Mouse (Mus musculus) thymus, adult 2 months (tissue): Measurements from ENCODE around the gene Pabpn1l.

Experiments used
- CTCF ChIP-seq: fragments of 200-500 bp; IDR thresholded peaks from 2 replicates; pipeline ENCODE4 v1.5.1; 2012; ENCODE audit warnings: mild to moderate bottlenecking, control low read depth, low read length, moderate library complexity, borderline replicate concordance; ENCODE audit not compliant: control insufficient read depth, poor library complexity, insufficient read depth; ENCODE audit errors: extremely low read depth
- POLR2A ChIP-seq: fragments of 200-500 bp; IDR thresholded peaks from 2 replicates; pipeline ENCODE4 v1.6.1; 2012; ENCODE audit warnings: mild to moderate bottlenecking, low read length, control low read depth, moderate library complexity; ENCODE audit not compliant: control insufficient read depth, poor library complexity, insufficient read depth; ENCODE audit errors: extremely low read depth

DNA sequence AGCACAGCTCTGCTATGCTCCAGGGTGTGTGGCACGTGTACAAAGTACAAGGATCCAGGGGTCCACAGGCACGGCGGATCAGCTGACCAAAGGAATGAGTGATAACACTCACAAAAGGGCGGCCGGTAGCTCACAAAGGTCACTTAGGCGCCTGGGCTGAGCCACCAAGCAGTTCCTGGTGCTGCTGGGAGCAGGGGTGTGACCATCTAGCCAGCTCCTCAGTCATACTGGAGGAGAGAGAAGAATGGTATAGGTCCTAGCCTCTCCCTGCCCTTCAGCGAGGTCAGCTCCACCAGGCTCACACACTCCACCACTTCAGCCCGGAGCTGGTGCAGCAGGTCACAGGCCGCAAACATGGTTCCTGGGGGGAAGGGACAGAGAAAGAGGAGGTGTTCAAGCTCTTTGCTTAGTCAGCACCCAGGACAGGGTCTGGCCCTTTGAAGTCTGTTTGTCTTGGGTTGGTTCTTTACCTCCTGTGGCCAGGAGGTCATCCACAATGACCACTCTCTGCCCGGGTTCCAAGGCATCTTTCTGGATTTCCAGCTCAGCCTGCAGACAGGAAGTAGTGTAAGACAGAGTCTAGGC, 47.8 kb downstream of the Pabpn1l start:
- TF ChIP-seq CTCF, result no peak
- no peak for TF ChIP-seq POLR2A
